Mouse (Mus musculus): Measurements from ENCODE around the gene Rabep1. TPM values are rescaled to one million over a fixed set of nuclear protein-coding genes. Genes with fewer than 3 reads are reported as not detected.

The Rabep1 gene
- 35.3 and 40.6 TPM in 2 replicates for polyA plus RNA-seq (2012; rRNA removed)

DNA sequence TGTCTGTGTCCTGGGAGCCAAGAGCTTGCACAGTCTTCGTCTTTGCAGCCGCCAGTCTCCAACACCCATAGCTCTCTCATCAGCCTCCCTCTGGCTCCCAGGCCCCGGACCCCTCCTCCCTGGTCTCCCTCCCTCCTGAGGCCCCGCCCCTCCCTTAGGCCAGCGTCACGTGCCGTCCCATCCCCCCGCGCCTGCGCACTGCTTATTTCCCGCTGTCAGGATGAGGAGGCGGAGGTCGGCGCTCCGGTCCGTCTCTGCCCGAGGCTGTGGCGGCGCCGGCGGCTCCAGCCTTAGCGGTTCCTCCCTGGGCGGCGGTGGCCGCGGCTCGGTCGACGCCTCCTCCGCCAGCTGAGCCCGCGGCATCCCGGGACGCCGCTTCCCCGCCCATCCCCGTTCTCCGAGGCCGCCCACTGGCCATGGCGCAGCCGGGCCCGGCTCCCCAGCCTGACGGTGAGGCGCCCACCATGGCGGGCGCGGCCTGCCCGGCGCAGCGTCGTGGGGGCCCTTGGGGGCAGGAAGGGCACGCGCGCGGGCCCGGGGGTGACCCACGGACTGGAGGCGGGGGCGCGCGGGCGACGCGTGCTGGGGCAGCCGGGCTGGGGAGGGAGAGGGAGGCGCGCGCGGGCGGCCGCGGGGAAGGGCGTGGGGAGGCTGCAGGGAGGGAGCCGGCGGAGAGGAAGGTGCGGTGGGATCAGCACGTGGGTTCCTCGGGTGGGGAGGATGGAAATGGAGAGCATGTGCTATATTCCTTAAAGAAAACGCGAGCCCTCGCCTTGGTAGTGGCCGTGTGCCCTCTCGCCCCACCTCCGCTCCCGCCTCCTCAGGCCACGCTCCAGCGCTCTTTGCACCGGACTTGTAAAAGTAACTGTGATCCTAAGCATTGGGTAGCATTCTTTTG lies at the start of gene Rabep1:
Gene Rabep1 (plus strand): TSS at position 220 of the 898 bp plus-strand sequence.
- DNase-seq (ENCODE audit: extremely low spot score in 1 of 2, low spot score in 1 of 2) = peak; percentile 83 to 96

DNA sequence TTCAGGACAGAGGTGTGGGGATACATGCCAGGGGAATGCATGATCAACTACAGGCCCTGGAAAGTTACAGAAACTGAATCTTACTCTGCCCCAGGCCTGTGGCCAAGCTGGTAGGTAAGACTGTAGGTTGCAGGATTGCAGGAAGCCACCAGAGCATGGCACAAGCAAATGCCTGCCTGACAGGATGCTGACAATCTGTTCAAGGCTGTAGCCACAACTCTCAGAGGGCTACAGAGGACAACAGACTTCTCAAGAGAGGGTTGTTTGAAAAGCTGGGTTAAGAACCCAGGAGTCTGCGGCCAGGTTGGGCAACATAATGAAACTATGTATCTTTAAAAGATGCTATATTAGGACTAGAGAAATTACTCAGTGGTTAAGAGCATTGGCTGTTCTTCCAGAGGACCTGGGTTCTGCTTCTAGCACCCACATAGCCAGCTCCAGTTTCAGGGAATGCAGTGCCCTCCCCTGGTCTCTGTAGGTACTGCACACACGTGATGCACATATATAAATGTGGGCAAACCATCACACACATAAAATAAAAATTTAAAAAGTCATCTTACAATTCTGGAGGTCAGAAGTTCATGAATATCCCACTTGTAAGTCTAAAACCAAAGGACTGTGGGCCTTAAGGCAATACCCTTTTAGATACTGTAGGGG lies 42.2 kb upstream of the Rabep1 start:
- DNase-seq (ENCODE audit: extremely low spot score in 1 of 2, low spot score in 1 of 2) = no peak

GRCm38 (mm10) chr11:70802865-70803261 lies 41.7 kb upstream of the Rabep1 start:
- DNase-seq (ENCODE audit: extremely low spot score in 1 of 2, low spot score in 1 of 2) = no peak

DNA sequence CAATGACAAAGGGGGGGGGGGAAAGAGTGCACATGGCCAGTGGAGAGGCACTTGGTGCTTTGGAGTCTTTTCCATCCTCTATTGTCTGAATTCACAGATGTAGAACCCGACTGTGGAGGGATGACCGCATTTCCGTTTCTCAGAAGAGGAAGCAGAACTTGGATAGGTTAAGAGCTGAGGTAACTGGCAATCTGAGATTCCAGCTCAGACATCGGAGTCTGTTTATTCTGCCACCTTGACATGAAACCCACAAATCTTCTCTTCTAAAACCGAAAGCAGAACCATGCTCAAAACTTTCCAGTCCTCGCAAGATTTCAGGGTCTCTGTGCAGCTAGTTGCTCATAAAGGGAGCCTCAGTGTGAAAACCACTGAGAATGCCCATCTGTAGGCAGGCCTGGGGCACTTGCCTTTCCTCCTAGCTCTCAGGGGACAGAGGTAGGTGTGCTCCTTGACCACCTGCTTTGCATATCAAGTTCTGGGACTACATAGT lies 40.8 kb upstream of the Rabep1 start:
- DNase-seq (ENCODE audit: extremely low spot score in 1 of 2, low spot score in 1 of 2) = no peak

DNA sequence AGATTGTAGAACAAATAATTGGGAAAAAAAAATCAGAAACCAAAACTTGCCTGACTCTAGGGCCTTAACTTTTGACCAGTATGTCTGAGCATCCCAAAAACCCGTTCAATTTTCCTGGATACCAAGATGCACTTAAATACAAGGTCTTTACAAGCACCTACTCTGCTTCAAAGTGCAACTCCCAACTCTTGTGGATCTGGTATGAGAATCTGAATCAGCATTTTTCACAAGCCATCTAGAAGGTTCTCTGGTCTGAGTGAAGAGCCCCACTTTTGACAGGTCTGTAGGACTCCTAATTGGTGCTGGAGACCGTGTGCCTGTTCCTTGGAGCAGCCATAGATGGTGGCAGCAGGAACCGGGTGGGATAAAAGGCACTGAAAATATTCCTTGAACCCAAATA lies 40.2 kb upstream of the Rabep1 start:
- DNase-seq (ENCODE audit: extremely low spot score in 1 of 2, low spot score in 1 of 2) = no peak

GRCm38 (mm10) chr11:70805641-70806175 lies 38.9 kb upstream of the Rabep1 start:
- no peak for DNase-seq (ENCODE audit: extremely low spot score in 1 of 2, low spot score in 1 of 2)

- no peak for DNase-seq (ENCODE audit: extremely low spot score in 1 of 2, low spot score in 1 of 2)
These were observed 37.9 kb upstream of the Rabep1 start for GRCm38 (mm10) chr11:70806697-70807096.

DNA sequence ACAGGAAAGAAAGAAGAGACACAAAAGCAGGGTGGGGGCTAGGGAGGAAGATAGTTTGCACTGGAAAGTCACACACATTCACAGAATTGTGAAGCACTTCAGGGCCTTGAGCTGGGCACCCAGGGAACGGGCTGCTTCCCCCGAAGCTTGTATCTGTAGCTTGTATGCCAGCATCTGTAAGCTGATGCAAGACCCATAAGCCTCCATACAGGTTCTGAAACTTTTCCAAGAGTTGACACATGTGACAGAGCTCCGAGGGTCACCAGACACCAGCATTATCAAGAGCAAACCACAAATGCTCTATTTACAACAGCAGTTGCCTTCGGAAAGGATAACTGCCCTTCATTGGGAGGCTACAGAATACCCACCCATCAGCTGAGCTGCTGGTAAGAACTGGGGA lies 36.9 kb upstream of the Rabep1 start:
- DNase-seq (ENCODE audit: extremely low spot score in 1 of 2, low spot score in 1 of 2) = no peak

DNA sequence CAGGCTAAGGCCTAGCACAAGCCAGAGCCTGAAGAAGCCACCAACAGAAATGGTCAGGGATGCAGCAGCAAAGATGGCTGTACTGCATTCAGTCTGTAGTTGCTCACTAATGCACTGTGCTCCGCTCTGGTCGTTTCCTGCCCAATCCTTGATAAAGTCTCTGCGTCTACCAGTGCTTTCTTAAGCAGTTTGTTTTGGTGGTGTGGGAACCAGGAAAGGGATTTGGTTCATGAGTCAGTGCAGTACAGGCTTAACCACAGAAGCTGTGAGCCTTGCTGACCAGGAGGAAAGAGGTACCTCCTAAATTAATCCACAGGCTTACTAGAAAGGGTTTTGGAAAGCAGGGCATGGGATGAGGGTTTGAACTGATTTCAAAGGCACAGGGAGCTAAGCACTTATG lies 36.5 kb upstream of the Rabep1 start:
- no peak for DNase-seq (ENCODE audit: extremely low spot score in 1 of 2, low spot score in 1 of 2)

DNA sequence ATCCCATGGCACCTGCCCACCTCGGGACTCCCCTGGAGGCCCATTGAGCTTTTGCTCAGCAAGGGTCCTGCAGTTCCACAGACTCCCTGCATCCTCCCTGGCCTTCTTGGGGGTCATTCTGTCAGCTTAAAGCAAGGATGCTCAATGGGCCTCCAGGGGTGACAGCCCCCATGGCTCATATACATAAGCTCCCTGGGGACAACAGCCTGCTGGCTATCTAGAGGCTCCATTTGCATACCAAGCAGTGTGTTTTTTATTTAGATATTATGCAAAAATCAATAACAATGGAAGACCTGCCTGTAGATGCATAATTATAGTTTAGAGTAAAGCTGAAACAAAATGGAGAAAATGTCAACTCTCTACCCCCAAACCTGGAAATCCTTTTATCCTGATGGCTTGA lies 35.6 kb upstream of the Rabep1 start:
- DNase-seq (ENCODE audit: extremely low spot score in 1 of 2, low spot score in 1 of 2) = no peak

DNA sequence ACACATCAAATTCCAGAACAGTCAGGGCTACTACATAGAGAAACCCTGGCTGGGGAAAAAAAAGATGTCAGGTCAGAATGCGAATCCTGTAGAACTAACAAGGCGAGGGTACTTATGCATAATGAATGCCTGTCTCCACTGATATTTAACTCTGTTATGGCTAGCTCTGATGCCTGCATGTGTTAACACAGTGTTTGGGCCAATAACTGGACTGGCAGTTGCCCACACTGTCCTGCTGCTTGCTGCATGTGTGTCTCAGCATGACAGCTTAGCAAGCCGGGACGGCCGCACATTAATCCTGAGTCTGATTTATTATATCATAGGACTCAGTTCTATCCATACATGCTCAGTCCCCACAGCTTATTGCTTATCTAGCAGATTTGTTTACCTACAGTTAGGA lies 33.5 kb upstream of the Rabep1 start:
- DNase-seq (ENCODE audit: extremely low spot score in 1 of 2, low spot score in 1 of 2) = no peak

DNA sequence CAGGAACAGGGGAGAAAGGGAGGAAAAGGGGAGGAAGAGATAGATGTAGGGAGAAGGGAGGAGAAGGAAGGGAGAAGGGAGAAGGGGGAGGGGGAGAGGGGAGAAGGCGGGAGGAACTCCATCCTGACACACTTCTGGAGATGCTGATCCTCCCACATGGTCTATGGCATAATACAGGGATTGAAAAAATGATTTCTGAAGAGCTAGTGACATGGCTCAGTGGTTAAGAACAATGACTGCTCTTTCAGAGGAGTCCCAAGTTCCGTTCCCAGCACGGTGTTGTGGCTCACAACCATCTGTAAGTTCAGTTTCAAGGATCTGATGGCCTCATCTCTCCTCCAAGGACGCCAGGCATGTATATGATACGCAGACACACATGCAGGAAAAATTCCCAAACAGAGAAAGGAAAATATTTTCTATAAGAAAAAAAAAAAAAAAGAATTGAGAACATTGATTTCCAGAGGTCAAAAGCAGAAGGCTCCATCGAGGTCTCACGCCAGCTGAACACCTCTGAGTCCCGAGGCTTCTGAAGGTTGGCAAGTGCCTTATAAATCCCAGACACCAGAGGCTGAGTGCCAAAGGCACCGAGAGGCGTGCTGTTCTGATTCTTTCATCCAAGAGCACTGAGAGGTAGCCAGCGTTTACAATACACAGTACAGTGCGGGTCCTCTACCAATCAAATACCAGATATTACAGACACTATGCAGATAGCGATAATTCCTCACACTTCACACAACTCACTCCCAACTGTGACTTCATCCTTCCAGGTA lies 32.9 kb upstream of the Rabep1 start:
- DNase-seq (ENCODE audit: extremely low spot score in 1 of 2, low spot score in 1 of 2) = no peak

DNA sequence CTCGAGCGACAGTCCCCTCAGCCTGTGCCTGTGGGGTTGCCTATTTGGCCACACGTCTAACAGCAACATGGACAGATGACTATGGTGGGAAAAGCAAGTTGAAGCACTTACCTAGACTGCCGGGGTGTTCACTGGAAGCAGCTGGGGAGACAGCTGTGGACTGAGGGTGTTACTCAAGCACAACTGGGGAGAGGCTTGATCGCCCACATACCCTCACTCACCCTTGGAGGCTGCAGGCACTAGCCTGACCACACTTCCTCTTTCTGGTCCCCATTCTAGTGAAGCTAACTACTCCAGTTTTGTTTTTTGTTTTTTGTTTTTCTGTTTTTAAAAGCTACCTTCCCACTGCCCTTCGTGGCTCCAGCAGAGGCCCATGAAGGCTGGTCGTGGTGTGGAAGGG lies 32.2 kb upstream of the Rabep1 start, which contains the start of gene Scimp:
Gene Scimp (minus strand): TSS at position 222 of the 400 bp plus-strand sequence.
- no peak for DNase-seq (ENCODE audit: extremely low spot score in 1 of 2, low spot score in 1 of 2)

DNA sequence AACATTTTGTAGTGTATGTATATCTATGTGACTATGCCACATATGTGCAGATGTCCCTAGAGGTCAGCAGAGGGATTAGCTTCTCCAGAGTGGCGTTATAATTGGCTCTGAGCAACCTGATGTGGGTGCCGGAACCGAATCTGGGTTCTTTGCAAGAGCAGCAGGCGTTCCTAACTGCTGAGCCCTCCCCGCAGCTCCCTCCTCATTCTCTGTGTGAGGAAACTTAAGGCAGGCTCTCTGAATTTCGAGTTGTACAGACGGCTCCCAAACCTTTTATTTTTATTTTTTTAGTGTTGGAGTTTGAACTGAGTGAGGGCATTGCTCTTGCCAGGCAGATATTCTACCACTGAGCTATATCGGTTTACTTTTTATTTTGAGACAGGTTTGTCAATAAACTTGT lies 29.5 kb upstream of the Rabep1 start:
- no peak for DNase-seq (ENCODE audit: extremely low spot score in 1 of 2, low spot score in 1 of 2)

GRCm38 (mm10) chr11:70815498-70816078 lies 29.0 kb upstream of the Rabep1 start:
- DNase-seq (ENCODE audit: extremely low spot score in 1 of 2, low spot score in 1 of 2) = peak; percentile 20 to 85

- DNase-seq (ENCODE audit: extremely low spot score in 1 of 2, low spot score in 1 of 2) = no peak
These were observed 27.8 kb upstream of the Rabep1 start for GRCm38 (mm10) chr11:70816770-70817169.

DNA sequence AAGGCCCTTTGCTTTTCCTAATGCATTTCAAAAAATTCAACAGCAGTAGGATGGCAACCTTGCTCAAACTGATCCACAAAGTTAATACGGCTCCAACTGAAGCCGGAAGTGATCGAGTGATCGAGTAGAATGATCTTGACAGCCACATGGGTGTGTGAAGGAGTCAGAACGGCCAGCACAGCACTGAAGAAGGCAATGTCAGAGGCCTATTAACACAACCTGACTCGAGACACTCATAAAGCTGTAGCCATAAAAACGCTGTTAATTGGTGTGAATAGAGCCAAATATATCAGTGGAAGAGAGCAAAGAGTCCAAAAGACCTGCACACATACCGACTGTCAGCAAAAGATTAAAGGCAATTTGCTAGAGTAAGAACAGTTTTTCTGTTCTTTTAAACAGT lies 24.5 kb upstream of the Rabep1 start:
- no peak for DNase-seq (ENCODE audit: extremely low spot score in 1 of 2, low spot score in 1 of 2)

DNA sequence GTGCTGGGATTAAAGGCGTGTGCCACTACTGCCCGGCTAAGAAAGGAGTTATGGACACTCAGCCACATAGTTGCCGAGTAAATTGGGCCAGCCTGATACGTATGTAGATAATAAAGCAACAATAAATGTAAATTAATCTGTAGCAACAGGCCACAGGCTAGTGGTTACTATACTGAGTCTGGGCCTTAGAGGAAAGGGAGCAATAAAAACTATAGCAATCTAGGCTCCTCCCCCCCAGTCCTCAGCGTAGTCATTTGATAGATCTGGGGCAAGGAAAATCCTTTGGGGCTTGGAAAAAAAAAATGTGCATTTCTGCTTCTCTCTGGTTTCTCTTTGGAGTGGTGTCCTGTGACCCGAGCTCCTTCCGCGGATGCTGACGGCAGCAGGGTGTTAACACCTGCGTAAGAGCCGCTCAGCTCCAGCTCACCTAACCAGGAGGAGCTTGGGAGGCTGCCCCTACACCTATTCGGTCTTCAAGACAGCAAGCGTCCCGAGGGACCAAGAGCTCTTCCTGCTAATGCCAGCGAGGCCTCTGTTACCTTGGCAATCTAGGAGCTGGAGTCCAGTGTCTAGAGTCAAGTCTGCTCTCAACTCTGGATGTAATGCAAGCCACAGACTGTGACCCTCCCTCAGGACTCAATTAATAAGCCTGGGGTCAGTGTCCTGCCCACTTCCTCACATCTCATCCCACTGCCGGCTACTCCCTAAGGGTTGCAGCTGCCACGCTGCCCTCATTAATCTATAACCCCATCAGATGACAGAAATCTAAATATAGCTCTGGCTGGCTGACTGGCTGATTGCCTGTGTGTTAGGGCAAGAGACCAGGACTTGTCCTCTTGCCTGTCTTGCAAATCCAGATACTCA lies 22.6 kb upstream of the Rabep1 start:
- DNase-seq (ENCODE audit: extremely low spot score in 1 of 2, low spot score in 1 of 2) = no peak

GRCm38 (mm10) chr11:70826207-70826606 lies 18.4 kb upstream of the Rabep1 start:
- DNase-seq (ENCODE audit: extremely low spot score in 1 of 2, low spot score in 1 of 2) = no peak
